Mouse (Mus musculus): ENCODE measurements around the gene Specc1l. TPM values are rescaled to one million over a fixed set of nuclear protein-coding genes. Genes with fewer than 3 reads are reported as not detected.

Specc1l gene
- polyA plus RNA-seq (2014; fragmentation: Nextera tagmentation; extraction: Ambion mirVana) = 21.5 and 27.3 TPM in 2 replicates

DNA sequence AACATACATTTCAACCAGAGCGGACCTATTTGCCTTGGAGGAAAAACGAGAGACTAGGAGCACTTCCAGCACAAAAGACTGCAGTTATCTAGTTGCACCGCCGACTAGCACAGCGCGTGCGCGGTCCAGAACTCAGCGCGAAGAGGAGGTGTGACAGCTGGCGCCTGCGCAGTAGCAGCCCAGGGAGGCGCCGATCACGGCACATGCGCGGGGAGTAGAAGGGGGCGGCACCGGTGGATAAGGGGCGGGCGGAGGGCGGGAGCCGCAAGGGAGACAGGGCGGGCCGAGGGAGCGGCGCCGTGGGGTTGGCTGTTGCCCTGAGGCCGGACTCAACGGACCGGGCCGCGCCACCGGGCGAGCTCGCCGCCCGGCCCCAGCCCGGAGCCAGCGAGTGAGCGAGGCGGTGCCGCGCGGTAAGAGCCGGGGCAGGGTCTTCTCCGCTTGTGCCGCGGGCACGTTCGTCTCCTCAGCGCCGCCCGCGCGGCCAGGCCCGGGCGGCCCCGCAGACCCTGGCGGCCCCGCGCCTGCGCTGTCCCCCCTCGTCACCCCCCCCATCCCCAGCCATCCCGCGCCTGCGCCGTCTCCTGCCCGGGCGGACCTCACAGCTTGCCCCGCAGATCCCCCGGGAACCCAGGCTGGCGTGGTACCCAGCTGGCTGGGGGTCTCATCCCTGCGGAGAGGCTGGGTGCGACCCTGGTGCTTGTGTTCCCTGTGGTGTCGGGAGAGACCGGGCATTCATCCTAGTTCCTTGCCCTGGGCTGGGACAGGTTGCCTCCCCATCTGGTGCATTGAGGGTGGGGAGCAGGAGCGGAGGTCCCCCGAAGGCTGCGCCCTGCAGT lies at the start of gene Specc1l:
Gene Specc1l (plus strand): TSS at position 267 of the 839 bp plus-strand sequence.
- under 1% methylated on average over 35 of the region's 80 CpGs for WGBS

DNA sequence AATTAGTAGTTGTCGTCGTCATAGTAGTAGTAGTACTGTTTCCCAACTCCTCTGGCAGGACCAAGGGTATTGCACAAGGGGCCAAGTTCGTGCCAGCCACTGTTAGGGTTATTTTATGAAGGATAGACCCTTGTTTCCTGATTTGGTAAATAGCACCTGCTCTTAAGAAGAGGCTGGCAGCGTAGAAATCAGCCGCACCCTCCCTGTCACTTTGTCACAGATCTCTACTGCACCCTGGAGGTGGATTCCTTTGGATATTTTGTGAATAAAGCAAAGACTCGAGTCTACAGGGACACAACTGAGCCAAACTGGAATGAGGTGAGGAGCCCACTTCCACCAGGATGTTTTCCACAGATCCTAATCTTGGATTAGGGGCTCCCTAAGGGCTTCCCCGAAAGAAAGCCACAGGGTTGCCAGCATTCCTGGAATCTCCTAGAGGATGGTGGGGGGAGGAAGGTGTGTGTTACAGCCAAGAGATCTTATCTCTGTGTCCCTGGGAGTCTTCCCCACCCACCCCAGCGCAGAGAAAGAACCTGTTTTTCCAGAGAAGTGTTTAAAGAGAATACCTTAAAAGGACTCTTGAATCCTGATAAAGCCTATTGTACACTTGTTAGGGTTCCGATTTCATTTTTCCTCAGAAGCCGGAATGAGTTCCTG lies 45.9 kb upstream of the Specc1l start:
- Histone ChIP-seq H3K27ac (ENCODE audit: low read depth, low read length) (no peak overlapping the region), H3K9me3 (ENCODE audit: control insufficient read depth, low read length) (no peaks in the 10 kb centered on the region), H3K4me2 (replicated peaks; ENCODE audit: low read depth, low read length) (no peak overlapping the region), H3K9ac (ENCODE audit: low read depth, low read length) (no peak overlapping the region), H3K27me3 (ENCODE audit: control insufficient read depth, insufficient read depth, low read length) (no peaks in the 10 kb centered on the region), H3K4me1 (replicated peaks; ENCODE audit: control insufficient read depth, insufficient read depth, low read length) (no peaks in the 10 kb centered on the region), H3K4me3 (ENCODE audit: low read depth, low read length) (no peak overlapping the region), H3K36me3 (ENCODE audit: control insufficient read depth, insufficient read depth, low read length) (peaks cover 8% of the 10 kb centered on the region)
- DNase-seq (ENCODE audit: low spot score) (no peak), ATAC-seq (ENCODE audit: low FRiP score) (no peak)
- WGBS = 83% methylated on average over 10 of the region's 10 CpGs

More for the DNA sequence above, at the start of gene Specc1l:
- H3K4me2 ChIP-seq (replicated peaks; ENCODE audit: low read depth, low read length) = peak within 1 kb of the TSS; percentile 67
- no peaks in the 10 kb centered on the region for H3K4me1 ChIP-seq (replicated peaks; ENCODE audit: control insufficient read depth, insufficient read depth, low read length)
- H3K27ac ChIP-seq (ENCODE audit: low read depth, low read length) = peak within 1 kb of the TSS; percentile 97
- H3K9ac ChIP-seq (ENCODE audit: low read depth, low read length) = peak within 1 kb of the TSS; percentile 90
- no peaks in the 10 kb centered on the region for H3K9me3 ChIP-seq (ENCODE audit: control insufficient read depth, low read length)
- ATAC-seq (ENCODE audit: low FRiP score) (peak; percentile 99), DNase-seq (ENCODE audit: low spot score) (peak; percentile 97)
- H3K36me3 ChIP-seq (ENCODE audit: control insufficient read depth, insufficient read depth, low read length) = no peaks in the 10 kb centered on the region
- no peaks in the 10 kb centered on the region for H3K27me3 ChIP-seq (ENCODE audit: control insufficient read depth, insufficient read depth, low read length)
- H3K4me3 ChIP-seq (ENCODE audit: low read depth, low read length) = peak within 1 kb of the TSS; percentile 77

DNA sequence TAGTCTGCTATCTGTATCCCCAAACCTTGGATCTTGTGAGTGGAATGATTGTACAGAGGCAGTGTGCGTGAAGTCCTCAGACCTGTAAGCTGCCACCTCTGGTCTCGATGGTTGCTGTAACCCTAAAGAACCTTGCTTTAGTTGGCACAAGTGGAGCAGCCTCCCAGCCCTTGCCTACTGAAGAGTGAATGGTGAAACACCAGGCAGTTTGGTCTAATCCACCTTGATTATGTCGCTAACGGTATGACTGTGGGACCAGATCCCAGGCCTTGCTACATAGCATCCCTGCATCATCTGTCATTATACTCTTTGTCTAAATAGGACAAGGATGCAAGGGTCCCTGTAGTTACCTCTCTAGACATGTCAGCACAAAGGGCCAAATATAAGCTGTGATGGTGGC lies 45.3 kb upstream of the Specc1l start:
- peaks cover 8% of the 10 kb centered on the region for H3K36me3 ChIP-seq (ENCODE audit: control insufficient read depth, insufficient read depth, low read length)
- H3K27ac ChIP-seq (ENCODE audit: low read depth, low read length) = no peak overlapping the region
- no peaks in the 10 kb centered on the region for H3K4me1 ChIP-seq (replicated peaks; ENCODE audit: control insufficient read depth, insufficient read depth, low read length)
- H3K4me2 ChIP-seq (replicated peaks; ENCODE audit: low read depth, low read length) = no peak overlapping the region
- DNase-seq (ENCODE audit: low spot score) (no peak), ATAC-seq (ENCODE audit: low FRiP score) (no peak)
- H3K9ac ChIP-seq (ENCODE audit: low read depth, low read length) = no peak overlapping the region
- H3K9me3 ChIP-seq (ENCODE audit: control insufficient read depth, low read length) = no peaks in the 10 kb centered on the region
- no peak overlapping the region for H3K4me3 ChIP-seq (ENCODE audit: low read depth, low read length)
- WGBS = 94% methylated on average over 4 of the region's 4 CpGs
- no peaks in the 10 kb centered on the region for H3K27me3 ChIP-seq (ENCODE audit: control insufficient read depth, insufficient read depth, low read length)

DNA sequence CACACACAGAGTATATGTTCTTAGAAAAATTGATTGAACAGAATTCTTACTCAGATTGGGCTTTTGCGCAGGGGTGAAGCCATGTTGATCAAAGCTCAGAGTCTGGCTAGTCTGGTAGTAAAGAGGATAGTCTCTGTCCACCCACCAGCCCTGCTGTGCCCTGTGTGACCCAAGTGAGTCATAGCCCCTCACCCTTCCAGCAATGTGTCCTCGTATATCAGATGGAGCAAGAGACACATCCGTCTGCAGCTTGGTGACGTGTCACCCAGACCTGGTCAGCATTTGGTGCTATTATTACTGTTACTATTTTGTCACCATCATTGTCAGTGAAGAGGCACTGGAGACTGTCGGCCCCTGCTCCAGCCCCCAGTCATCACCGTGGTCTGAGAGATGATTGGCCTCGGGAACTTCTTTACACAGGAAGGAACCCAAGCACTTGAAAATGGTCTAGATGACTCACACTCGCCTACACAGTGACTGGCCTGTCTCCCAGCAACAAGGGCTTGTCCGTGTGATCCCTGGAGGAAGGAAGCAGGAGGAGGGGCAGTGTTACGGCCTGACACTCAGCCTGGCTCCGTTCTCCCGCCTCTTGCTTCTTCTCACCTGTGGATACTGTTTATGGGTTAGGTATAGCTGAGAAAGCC lies 41.5 kb upstream of the Specc1l start:
- Histone ChIP-seq H3K9me3 (ENCODE audit: control insufficient read depth, low read length) (no peaks in the 10 kb centered on the region), H3K27me3 (ENCODE audit: control insufficient read depth, insufficient read depth, low read length) (no peaks in the 10 kb centered on the region), H3K36me3 (ENCODE audit: control insufficient read depth, insufficient read depth, low read length) (no peaks in the 10 kb centered on the region), H3K4me1 (replicated peaks; ENCODE audit: control insufficient read depth, insufficient read depth, low read length) (no peaks in the 10 kb centered on the region), H3K4me3 (ENCODE audit: low read depth, low read length) (no peak overlapping the region), H3K4me2 (replicated peaks; ENCODE audit: low read depth, low read length) (no peak overlapping the region), H3K27ac (ENCODE audit: low read depth, low read length) (no peak overlapping the region), H3K9ac (ENCODE audit: low read depth, low read length) (no peak overlapping the region)
- ATAC-seq (ENCODE audit: low FRiP score) (no peak), DNase-seq (ENCODE audit: low spot score) (no peak)
- WGBS = 83% methylated on average over 12 of the region's 12 CpGs

DNA sequence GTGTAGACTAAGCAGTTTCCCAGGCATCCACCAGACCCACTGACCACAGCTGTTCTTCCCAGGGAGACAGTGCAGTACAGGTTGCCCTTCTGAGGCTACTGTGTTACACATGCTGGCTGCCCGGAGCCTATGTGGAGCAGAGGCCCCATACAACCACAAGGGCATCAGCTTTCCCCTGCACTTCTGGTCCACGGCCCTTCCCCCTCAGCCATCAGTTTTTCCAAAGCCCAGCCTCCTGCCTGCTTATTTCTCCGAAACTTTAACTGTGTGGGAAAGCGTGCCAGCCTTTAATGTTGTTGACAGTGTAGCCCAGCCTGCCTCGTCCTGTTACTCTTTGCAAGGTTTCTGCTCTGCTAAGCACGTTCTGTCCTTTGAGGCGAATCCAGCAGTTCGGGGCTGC lies 38.8 kb upstream of the Specc1l start:
- Histone ChIP-seq H3K27me3 (ENCODE audit: control insufficient read depth, insufficient read depth, low read length) (no peaks in the 10 kb centered on the region), H3K9me3 (ENCODE audit: control insufficient read depth, low read length) (no peaks in the 10 kb centered on the region), H3K9ac (ENCODE audit: low read depth, low read length) (no peak overlapping the region), H3K27ac (ENCODE audit: low read depth, low read length) (no peak overlapping the region), H3K36me3 (ENCODE audit: control insufficient read depth, insufficient read depth, low read length) (peaks cover 7% of the 10 kb centered on the region; the same call in 1 of the 2 replicates), H3K4me3 (ENCODE audit: low read depth, low read length) (no peak overlapping the region), H3K4me2 (replicated peaks; ENCODE audit: low read depth, low read length) (no peak overlapping the region), H3K4me1 (replicated peaks; ENCODE audit: control insufficient read depth, insufficient read depth, low read length) (no peaks in the 10 kb centered on the region)
- no peak for DNase-seq (ENCODE audit: low spot score)
- 0 out of 2 replicates have a peak, but pooled peaks have one; percentile 17 for ATAC-seq (ENCODE audit: low FRiP score)
- WGBS = 81% methylated on average over 8 of the region's 8 CpGs

DNA sequence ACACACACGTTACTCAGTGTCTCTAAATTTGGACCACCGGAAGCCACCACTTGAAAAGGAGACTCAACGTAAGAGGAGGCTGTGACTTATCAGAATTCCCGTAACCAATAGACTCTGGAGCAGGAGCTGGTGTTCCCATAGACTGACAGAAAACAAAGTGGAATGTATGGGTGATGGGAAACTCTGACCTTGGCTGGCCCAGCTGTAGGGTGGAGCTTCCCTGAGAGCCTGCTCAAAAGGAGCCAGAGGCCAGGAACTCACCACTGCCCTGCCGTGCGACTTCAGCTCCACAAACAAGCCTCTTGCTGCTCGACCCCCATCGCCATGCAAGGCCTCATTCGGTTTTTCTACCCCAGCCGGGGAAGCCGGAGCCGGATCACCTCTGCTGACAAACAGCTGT lies 38.2 kb upstream of the Specc1l start:
- H3K4me1 ChIP-seq (replicated peaks; ENCODE audit: control insufficient read depth, insufficient read depth, low read length) = no peaks in the 10 kb centered on the region
- H3K36me3 ChIP-seq (ENCODE audit: control insufficient read depth, insufficient read depth, low read length) = peaks cover 8% of the 10 kb centered on the region; the same call in 1 of the 2 replicates
- no peaks in the 10 kb centered on the region for H3K9me3 ChIP-seq (ENCODE audit: control insufficient read depth, low read length)
- H3K27me3 ChIP-seq (ENCODE audit: control insufficient read depth, insufficient read depth, low read length) = no peaks in the 10 kb centered on the region
- DNase-seq (ENCODE audit: low spot score) (no peak), ATAC-seq (ENCODE audit: low FRiP score) (no peak)
- H3K27ac ChIP-seq (ENCODE audit: low read depth, low read length) = no peak overlapping the region
- 67% methylated on average over 12 of the region's 12 CpGs for WGBS
- H3K9ac ChIP-seq (ENCODE audit: low read depth, low read length) = no peak overlapping the region
- no peak overlapping the region for H3K4me3 ChIP-seq (ENCODE audit: low read depth, low read length)
- no peak overlapping the region for H3K4me2 ChIP-seq (replicated peaks; ENCODE audit: low read depth, low read length)

DNA sequence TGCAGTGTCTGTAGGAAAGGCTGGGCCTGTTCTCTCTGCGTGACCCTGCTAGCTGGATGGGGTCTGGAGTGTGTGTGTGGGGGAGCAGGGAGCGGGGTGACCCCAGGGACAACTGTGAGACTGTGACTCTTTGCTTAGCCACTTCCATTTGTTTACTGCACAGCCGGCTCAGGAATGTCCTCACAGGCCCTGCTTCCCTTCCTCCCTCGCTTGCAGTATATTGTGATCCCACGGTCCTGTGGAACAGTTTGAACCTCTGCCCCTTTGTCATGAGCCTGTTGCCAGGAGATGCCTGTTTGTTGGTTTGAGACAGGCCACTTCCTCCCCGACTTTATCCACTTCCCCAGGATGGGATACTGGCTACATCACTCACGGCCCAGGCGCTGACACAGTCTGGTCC lies 35.4 kb upstream of the Specc1l start:
- 80% methylated on average over 8 of the region's 8 CpGs for WGBS
- Histone ChIP-seq H3K4me1 (replicated peaks; ENCODE audit: control insufficient read depth, insufficient read depth, low read length) (no peaks in the 10 kb centered on the region), H3K36me3 (ENCODE audit: control insufficient read depth, insufficient read depth, low read length) (peaks cover 8% of the 10 kb centered on the region; the same call in 1 of the 2 replicates)

DNA sequence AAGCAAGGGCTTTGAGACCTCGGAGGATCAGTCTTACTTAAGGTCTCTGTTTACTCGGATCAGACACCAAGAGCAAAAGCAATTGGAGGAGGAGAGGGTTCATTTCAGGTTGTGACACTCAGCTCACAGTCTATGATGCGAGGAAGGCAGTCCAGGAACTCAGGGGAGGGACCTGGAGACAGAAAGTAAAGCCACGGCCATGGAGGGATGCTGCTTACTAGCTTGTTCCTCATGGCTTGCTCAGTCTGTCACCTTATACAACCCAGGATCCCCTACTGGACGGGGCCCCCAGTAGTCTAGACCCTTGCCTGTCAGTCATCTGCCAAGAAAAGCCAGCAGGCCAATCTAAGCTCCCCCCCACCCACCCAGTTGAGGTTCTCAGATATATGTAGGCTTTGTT lies 33.0 kb upstream of the Specc1l start:
- DNase-seq (ENCODE audit: low spot score) (no peak), ATAC-seq (ENCODE audit: low FRiP score) (no peak)
- no peaks in the 10 kb centered on the region for H3K9me3 ChIP-seq (ENCODE audit: control insufficient read depth, low read length)
- no peak overlapping the region for H3K27ac ChIP-seq (ENCODE audit: low read depth, low read length)
- H3K4me1 ChIP-seq (replicated peaks; ENCODE audit: control insufficient read depth, insufficient read depth, low read length) = no peaks in the 10 kb centered on the region
- H3K36me3 ChIP-seq (ENCODE audit: control insufficient read depth, insufficient read depth, low read length) = peaks cover 8% of the 10 kb centered on the region; the same call in 1 of the 2 replicates
- no peak overlapping the region for H3K9ac ChIP-seq (ENCODE audit: low read depth, low read length)
- no peak overlapping the region for H3K4me2 ChIP-seq (replicated peaks; ENCODE audit: low read depth, low read length)
- H3K27me3 ChIP-seq (ENCODE audit: control insufficient read depth, insufficient read depth, low read length) = no peaks in the 10 kb centered on the region
- no peak overlapping the region for H3K4me3 ChIP-seq (ENCODE audit: low read depth, low read length)
- 90% methylated on average over 5 of the region's 5 CpGs for WGBS

More for the DNA sequence above, 35.4 kb upstream of the Specc1l start:
- Histone ChIP-seq H3K4me2 (replicated peaks; ENCODE audit: low read depth, low read length) (no peak overlapping the region), H3K27ac (ENCODE audit: low read depth, low read length) (0 out of 2 replicates have a peak overlapping the region, but pooled peaks have one; percentile 24), H3K9ac (ENCODE audit: low read depth, low read length) (no peak overlapping the region), H3K27me3 (ENCODE audit: control insufficient read depth, insufficient read depth, low read length) (no peaks in the 10 kb centered on the region), H3K4me3 (ENCODE audit: low read depth, low read length) (no peak overlapping the region), H3K9me3 (ENCODE audit: control insufficient read depth, low read length) (no peaks in the 10 kb centered on the region)
- no peak for ATAC-seq (ENCODE audit: low FRiP score)
- no peak for DNase-seq (ENCODE audit: low spot score)

Measured in hindbrain, embryonic 11.5 days (tissue).